Mouse (Mus musculus) liver, embryonic 14.5 days (tissue): Measurements from ENCODE around the gene 4930596D02Rik. TPM values are rescaled to one million over a fixed set of nuclear protein-coding genes. Genes with fewer than 3 reads are reported as not detected.

Experiments used
- ATAC-seq: fragments of 200-750 bp; cut with Nextera tagmentation; 2 replicates; pipeline ENCODE4 v1.8.0; 2017; ENCODE audit warnings: moderate number of reproducible peaks, mild to moderate bottlenecking, moderate library complexity; ENCODE audit not compliant: insufficient read depth
- DNase-seq, 3 experiments: peaks; one replicate each; pipeline ENCODE4 v3.0.0-alpha.2; 2012 to 2013; ENCODE audit warnings: low read depth in 3 of 3, low spot score in 3 of 3
- H3K27ac ChIP-seq: fragments of 300-500 bp; sonication (generic); 2 replicates; pipeline ENCODE4 v1.5.1; 2014; ENCODE audit warnings: moderate library complexity, mild to moderate bottlenecking, control low read depth, inconsistent platforms
- H3K27me3 ChIP-seq: fragments of 300-500 bp; sonication (generic); 2 replicates; pipeline ENCODE4 v1.6.1; 2014; ENCODE audit warnings: mild to moderate bottlenecking, low read length, moderate library complexity; ENCODE audit not compliant: control insufficient read depth, insufficient read depth
- H3K36me3 ChIP-seq: fragments of 300-500 bp; sonication (generic); replicated peaks from 2 replicates; pipeline ENCODE4 v1.6.1; 2014; ENCODE audit warnings: low read depth; ENCODE audit not compliant: control insufficient read depth, insufficient read depth
- H3K4me1 ChIP-seq, 2 experiments: fragments of 200-500 bp in 1 of 2; fragments of 300-500 bp in 1 of 2; sonication (generic) in 1 of 2; replicated peaks; 2 replicates each; pipeline ENCODE4 v1.6.1; 2012 to 2014; ENCODE audit warnings: antibody characterized with exemption in 1 of 2, inconsistent platforms in 1 of 2, low read length in 1 of 2; ENCODE audit not compliant: control insufficient read depth in 2 of 2, insufficient read depth in 2 of 2
- H3K4me2 ChIP-seq: fragments of 300-500 bp; sonication (generic); 2 replicates; pipeline ENCODE4 v1.6.1; 2014; ENCODE audit warnings: low read depth, mild to moderate bottlenecking, control low read depth, moderate library complexity
- H3K4me3 ChIP-seq, 2 experiments: fragments of 200-500 bp in 1 of 2; fragments of 300-500 bp in 1 of 2; sonication (generic) in 1 of 2; 2 replicates each; pipeline ENCODE4 v1.5.1; 2012 to 2014; ENCODE audit warnings: low read depth in 2 of 2, low read length in 2 of 2, mild to moderate bottlenecking in 2 of 2, control low read depth in 1 of 2, inconsistent platforms in 1 of 2, moderate library complexity in 1 of 2; ENCODE audit not compliant: insufficient read depth in 1 of 2
- H3K9ac ChIP-seq: fragments of 300-500 bp; sonication (generic); replicated peaks from 2 replicates; pipeline ENCODE4 v1.6.1; 2014; ENCODE audit warnings: mild to moderate bottlenecking, control low read depth, moderate library complexity
- H3K9me3 ChIP-seq: fragments of 300-500 bp; sonication (generic); 2 replicates; pipeline ENCODE4 v1.6.1; 2016; ENCODE audit warnings: low read length, mixed read lengths; ENCODE audit not compliant: control insufficient read depth
- CTCF ChIP-seq: IDR thresholded peaks from 2 replicates; pipeline ENCODE4 v1.5.1; 2016; ENCODE audit warnings: antibody characterized with exemption, low read depth, control low read depth
- EP300 ChIP-seq: IDR thresholded peaks from 2 replicates; pipeline ENCODE4 v1.6.1; 2016; ENCODE audit warnings: antibody characterized with exemption, low read depth
- WGBS: fragments of 180-500 bp; shearing (Covaris S2); extraction: QIAGEN DNeasy Blood & Tissue Kit; methylation state at CpG from one replicate; pipeline ENCODE4 v1.1.7; 2014; ENCODE audit not compliant: insufficient replicate concordance; 5-methylcytosine and 5-hydroxymethylcytosine counted together
- polyA plus RNA-seq, 2 experiments: library from polyadenylated mRNA; depleted of rRNA in 1 of 2; stranded (reverse) in 1 of 2; unstranded in 1 of 2; fragments of >200 nt; fragmentation: Nextera tagmentation in 1 of 2; extraction: Ambion mirVana in 1 of 2; gene quantifications; 2 replicates each; pipeline versions ENCODE4 v1.2.1 to v1.2.3; 2012 to 2014

4930596D02Rik gene
- polyA plus RNA-seq (2012; rRNA removed) (not detected in 2 replicates), polyA plus RNA-seq (2014; fragmentation: Nextera tagmentation; extraction: Ambion mirVana) (not detected in 2 replicates)

- H3K9me3 ChIP-seq = no peaks in the 10 kb centered on the region
- H3K4me1 ChIP-seq = no peaks in the 10 kb centered on the region
- 42% methylated on average over 4 of the region's 4 CpGs for WGBS
Measured at GRCm38 (mm10) chr14:35811878-35812277, at the start of gene 4930596D02Rik. 4930596D02Rik (minus strand) TSS chr14:35811978.

GRCm38 (mm10) chr14:35853254-35853653 lies 41.5 kb upstream of the 4930596D02Rik start:
- DNase-seq = no peak
- WGBS = 57% methylated on average over 1 of the region's 1 CpGs
- no peak for ATAC-seq
- Histone ChIP-seq H3K9me3 (no peaks in the 10 kb centered on the region), H3K36me3 (no peaks in the 10 kb centered on the region), H3K27me3 (no peaks in the 10 kb centered on the region), H3K9ac (no peak overlapping the region), H3K4me3 (no peak overlapping the region), H3K4me1 (no peaks in the 10 kb centered on the region), H3K4me2 (no peak overlapping the region), H3K27ac (no peak overlapping the region)
- TF ChIP-seq EP300 (no peak), CTCF (no peak)

More at GRCm38 (mm10) chr14:35811878-35812277, at the start of gene 4930596D02Rik:
- DNase-seq (no peak), ATAC-seq (no peak)
- H3K4me3 ChIP-seq = no peak within 1 kb of the TSS
- no peaks in the 10 kb centered on the region for H3K36me3 ChIP-seq
- H3K9ac ChIP-seq = no peak within 1 kb of the TSS
- H3K27ac ChIP-seq = no peak within 1 kb of the TSS
- no peak within 1 kb of the TSS for H3K4me2 ChIP-seq
- TF ChIP-seq EP300 = no peak
- no peak for TF ChIP-seq CTCF
- H3K27me3 ChIP-seq = no peaks in the 10 kb centered on the region

GRCm38 (mm10) chr14:35845271-35845670 lies 33.5 kb upstream of the 4930596D02Rik start:
- 61% methylated on average over 6 of the region's 6 CpGs for WGBS
- DNase-seq (no peak), ATAC-seq (no peak)
- Histone ChIP-seq H3K4me2 (no peak overlapping the region), H3K36me3 (no peaks in the 10 kb centered on the region), H3K4me3 (no peak overlapping the region), H3K9ac (no peak overlapping the region), H3K27ac (no peak overlapping the region), H3K4me1 (no peaks in the 10 kb centered on the region), H3K27me3 (no peaks in the 10 kb centered on the region), H3K9me3 (no peaks in the 10 kb centered on the region)
- TF ChIP-seq CTCF = no peak

- no peak overlapping the region for H3K9ac ChIP-seq
- H3K9me3 ChIP-seq = no peaks in the 10 kb centered on the region
- H3K27ac ChIP-seq = no peak overlapping the region
- no peak overlapping the region for H3K4me3 ChIP-seq
- no peak overlapping the region for H3K4me2 ChIP-seq
- H3K27me3 ChIP-seq = no peaks in the 10 kb centered on the region
- no peak for DNase-seq
- 58% methylated on average over 7 of the region's 7 CpGs for WGBS
- TF ChIP-seq CTCF (no peak), EP300 (no peak)
- no peaks in the 10 kb centered on the region for H3K4me1 ChIP-seq
- no peak for ATAC-seq
- H3K36me3 ChIP-seq = no peaks in the 10 kb centered on the region
Measured at GRCm38 (mm10) chr14:35842111-35842721, 30.4 kb upstream of the 4930596D02Rik start.

- TF ChIP-seq CTCF (no peak), EP300 (no peak)
- ATAC-seq (no peak), DNase-seq (no peak)
- H3K4me1 ChIP-seq = no peaks in the 10 kb centered on the region
- no peak overlapping the region for H3K9ac ChIP-seq
- no peaks in the 10 kb centered on the region for H3K36me3 ChIP-seq
- 53% methylated on average over 3 of the region's 3 CpGs for WGBS
- no peak overlapping the region for H3K4me3 ChIP-seq
- H3K9me3 ChIP-seq = no peaks in the 10 kb centered on the region
- H3K27me3 ChIP-seq = no peaks in the 10 kb centered on the region
- H3K27ac ChIP-seq = no peak overlapping the region
- no peak overlapping the region for H3K4me2 ChIP-seq
Measured at GRCm38 (mm10) chr14:35792656-35793213, 19.0 kb downstream of the 4930596D02Rik start.
